Mouse (Mus musculus) intestine, embryonic 16.5 days (tissue): ENCODE measurements around the gene Tacc3. TPM values are rescaled to one million over a fixed set of nuclear protein-coding genes. Genes with fewer than 3 reads are reported as not detected.

ENCODE experiments used
- ATAC-seq: fragments of 200-750 bp; cut with Nextera tagmentation; 2 replicates; pipeline ENCODE4 v1.8.0; 2017; ENCODE audit warnings: moderate TSS enrichment, moderate library complexity
- H3K27ac ChIP-seq: fragments of 300-500 bp; sonication (generic); 2 replicates; pipeline ENCODE4 v1.5.1; 2014; ENCODE audit warnings: mild to moderate bottlenecking, low read length
- H3K27me3 ChIP-seq: fragments of 300-500 bp; sonication (generic); replicated peaks from 2 replicates; pipeline ENCODE4 v1.6.1; 2014; ENCODE audit warnings: low read length, control low read depth, mixed read lengths; ENCODE audit not compliant: control insufficient read depth, insufficient read depth
- H3K36me3 ChIP-seq: fragments of 300-500 bp; sonication (generic); 2 replicates; pipeline ENCODE4 v1.6.1; 2014; ENCODE audit warnings: low read length, control low read depth; ENCODE audit not compliant: control insufficient read depth, insufficient read depth
- H3K4me1 ChIP-seq: fragments of 300-500 bp; sonication (generic); 2 replicates; pipeline ENCODE4 v1.6.1; 2014; ENCODE audit warnings: low read length, control low read depth, mixed read lengths; ENCODE audit not compliant: control insufficient read depth, insufficient read depth
- H3K4me2 ChIP-seq: fragments of 300-500 bp; sonication (generic); 2 replicates; pipeline ENCODE4 v1.6.1; 2014; ENCODE audit warnings: low read depth, low read length, control low read depth
- H3K4me3 ChIP-seq: fragments of 300-500 bp; sonication (generic); 2 replicates; pipeline ENCODE4 v1.5.1; 2014; ENCODE audit warnings: mild to moderate bottlenecking, low read length
- H3K9ac ChIP-seq: fragments of 300-500 bp; sonication (generic); 2 replicates; pipeline ENCODE4 v1.6.1; 2014; ENCODE audit warnings: low read depth, low read length
- H3K9me3 ChIP-seq: fragments of 300-500 bp; sonication (generic); 2 replicates; pipeline ENCODE4 v1.6.1; 2016; ENCODE audit warnings: low read length, control low read depth; ENCODE audit not compliant: control insufficient read depth
- WGBS: fragments of 180-500 bp; shearing (Covaris S2); extraction: QIAGEN DNeasy Blood & Tissue Kit; methylation state at CpG from one replicate; pipeline ENCODE4 v1.1.7; 2014; 5-methylcytosine and 5-hydroxymethylcytosine counted together
- polyA plus RNA-seq: library from polyadenylated mRNA; unstranded; fragments of >200 nt; fragmentation: Nextera tagmentation; extraction: Ambion mirVana; gene quantifications from 2 replicates; pipeline ENCODE4 v1.2.1, GENCODE M21; 2015

Tacc3 gene
- polyA plus RNA-seq, 1 experiment from 2014 or later: 144 TPM

- peaks cover 37% of the 10 kb centered on the region for H3K4me1 ChIP-seq
- no peak overlapping the region for H3K4me2 ChIP-seq
- H3K27ac ChIP-seq: no peak overlapping the region
- ATAC-seq: no peak
- no peak overlapping the region for H3K4me3 ChIP-seq
- H3K9me3 ChIP-seq: no peaks in the 10 kb centered on the region
- no peak overlapping the region for H3K9ac ChIP-seq
- 74% methylated on average over 1 of the region's 1 CpGs for WGBS
- H3K27me3 ChIP-seq: no peaks in the 10 kb centered on the region
- no peaks in the 10 kb centered on the region for H3K36me3 ChIP-seq
Measured at GRCm38 (mm10) chr5:33697534-33697933, 39.6 kb downstream of the Tacc3 start.

- Histone ChIP-seq H3K4me3 (no peak overlapping the region), H3K4me2 (no peak overlapping the region), H3K27ac (no peak overlapping the region), H3K9ac (0 out of 2 replicates have a peak overlapping the region, but pooled peaks have one; percentile 12), H3K4me1 (peaks cover 32% of the 10 kb centered on the region), H3K27me3 (no peaks in the 10 kb centered on the region), H3K9me3 (no peaks in the 10 kb centered on the region), H3K36me3 (no peaks in the 10 kb centered on the region)
- WGBS: 37% methylated on average over 13 of the region's 13 CpGs
- ATAC-seq: no peak
Measured at GRCm38 (mm10) chr5:33697947-33698512, 40.1 kb downstream of the Tacc3 start.

- H3K9me3 ChIP-seq: no peaks in the 10 kb centered on the region
- no peak overlapping the region for H3K9ac ChIP-seq
- no peaks in the 10 kb centered on the region for H3K27me3 ChIP-seq
- H3K27ac ChIP-seq: no peak overlapping the region
- no peak overlapping the region for H3K4me2 ChIP-seq
- peaks cover 29% of the 10 kb centered on the region for H3K4me1 ChIP-seq
- ATAC-seq: no peak
- WGBS: 87% methylated on average over 5 of the region's 5 CpGs
- no peaks in the 10 kb centered on the region for H3K36me3 ChIP-seq
- no peak overlapping the region for H3K4me3 ChIP-seq
Measured at GRCm38 (mm10) chr5:33698669-33699068, 40.7 kb downstream of the Tacc3 start.

GRCm38 (mm10) chr5:33700010-33700409 is 42.1 kb downstream of the Tacc3 start:
- Histone ChIP-seq H3K4me2 (no peak overlapping the region), H3K36me3 (no peaks in the 10 kb centered on the region), H3K9ac (no peak overlapping the region), H3K4me3 (no peak overlapping the region), H3K4me1 (peaks cover 24% of the 10 kb centered on the region), H3K27ac (no peak overlapping the region), H3K27me3 (no peaks in the 10 kb centered on the region), H3K9me3 (no peaks in the 10 kb centered on the region)
- 39% methylated on average over 13 of the region's 13 CpGs for WGBS
- no peak for ATAC-seq

GRCm38 (mm10) chr5:33701832-33702231 is 43.9 kb downstream of the Tacc3 start:
- Histone ChIP-seq H3K27me3 (no peaks in the 10 kb centered on the region), H3K9me3 (no peaks in the 10 kb centered on the region), H3K27ac (no peak overlapping the region), H3K4me2 (no peak overlapping the region), H3K9ac (no peak overlapping the region), H3K36me3 (no peaks in the 10 kb centered on the region), H3K4me3 (no peak overlapping the region), H3K4me1 (peaks cover 26% of the 10 kb centered on the region)
- WGBS: 81% methylated on average over 11 of the region's 11 CpGs
- no peak for ATAC-seq

GRCm38 (mm10) chr5:33703999-33704398 is 46.1 kb downstream of the Tacc3 start:
- Histone ChIP-seq H3K9ac (no peak overlapping the region), H3K27me3 (no peaks in the 10 kb centered on the region), H3K36me3 (no peaks in the 10 kb centered on the region), H3K4me2 (no peak overlapping the region), H3K27ac (no peak overlapping the region), H3K4me3 (no peak overlapping the region), H3K9me3 (no peaks in the 10 kb centered on the region), H3K4me1 (peaks cover 23% of the 10 kb centered on the region)
- WGBS: 53% methylated on average over 8 of the region's 8 CpGs
- no peak for ATAC-seq

GRCm38 (mm10) chr5:33704945-33705611 is 47.1 kb downstream of the Tacc3 start:
- no peak overlapping the region for H3K27ac ChIP-seq
- H3K27me3 ChIP-seq: no peaks in the 10 kb centered on the region
- no peak overlapping the region for H3K4me3 ChIP-seq
- H3K9me3 ChIP-seq: no peaks in the 10 kb centered on the region
- no peaks in the 10 kb centered on the region for H3K36me3 ChIP-seq
- H3K9ac ChIP-seq: peak overlapping the region; percentile 4; the same call in 1 of the 2 replicates
- H3K4me1 ChIP-seq: peaks cover 23% of the 10 kb centered on the region
- no peak overlapping the region for H3K4me2 ChIP-seq
- 22% methylated on average over 11 of the region's 11 CpGs for WGBS
- ATAC-seq: peak; percentile 24; the same call in 1 of the 2 replicates

GRCm38 (mm10) chr5:33705612-33706349 is 47.9 kb downstream of the Tacc3 start:
- peaks cover 18% of the 10 kb centered on the region for H3K4me1 ChIP-seq
- no peak overlapping the region for H3K4me2 ChIP-seq
- H3K9ac ChIP-seq: peak overlapping the region; percentile 4; the same call in 1 of the 2 replicates

GRCm38 (mm10) chr5:33706350-33706629 is 48.4 kb downstream of the Tacc3 start:
- no peaks in the 10 kb centered on the region for H3K9me3 ChIP-seq
- 94% methylated on average over 1 of the region's 1 CpGs for WGBS
- H3K4me3 ChIP-seq: no peak overlapping the region
- peaks cover 18% of the 10 kb centered on the region for H3K4me1 ChIP-seq
- H3K27me3 ChIP-seq: no peaks in the 10 kb centered on the region
- no peak overlapping the region for H3K4me2 ChIP-seq
- H3K9ac ChIP-seq: 0 out of 2 replicates have a peak overlapping the region, but pooled peaks have one; percentile 4
- no peak overlapping the region for H3K27ac ChIP-seq
- no peaks in the 10 kb centered on the region for H3K36me3 ChIP-seq
- 0 out of 2 replicates have a peak, but pooled peaks have one; percentile 24 for ATAC-seq

More at GRCm38 (mm10) chr5:33705612-33706349, 47.9 kb downstream of the Tacc3 start:
- 44% methylated on average over 9 of the region's 9 CpGs for WGBS
- Histone ChIP-seq H3K27me3 (no peaks in the 10 kb centered on the region), H3K9me3 (no peaks in the 10 kb centered on the region), H3K27ac (no peak overlapping the region), H3K36me3 (no peaks in the 10 kb centered on the region), H3K4me3 (no peak overlapping the region)
- peak; percentile 16; the same call in 1 of the 2 replicates for ATAC-seq
